Comparison of ENCODE assay signal across 8 mouse cellular contexts in the genomic region with DNA sequence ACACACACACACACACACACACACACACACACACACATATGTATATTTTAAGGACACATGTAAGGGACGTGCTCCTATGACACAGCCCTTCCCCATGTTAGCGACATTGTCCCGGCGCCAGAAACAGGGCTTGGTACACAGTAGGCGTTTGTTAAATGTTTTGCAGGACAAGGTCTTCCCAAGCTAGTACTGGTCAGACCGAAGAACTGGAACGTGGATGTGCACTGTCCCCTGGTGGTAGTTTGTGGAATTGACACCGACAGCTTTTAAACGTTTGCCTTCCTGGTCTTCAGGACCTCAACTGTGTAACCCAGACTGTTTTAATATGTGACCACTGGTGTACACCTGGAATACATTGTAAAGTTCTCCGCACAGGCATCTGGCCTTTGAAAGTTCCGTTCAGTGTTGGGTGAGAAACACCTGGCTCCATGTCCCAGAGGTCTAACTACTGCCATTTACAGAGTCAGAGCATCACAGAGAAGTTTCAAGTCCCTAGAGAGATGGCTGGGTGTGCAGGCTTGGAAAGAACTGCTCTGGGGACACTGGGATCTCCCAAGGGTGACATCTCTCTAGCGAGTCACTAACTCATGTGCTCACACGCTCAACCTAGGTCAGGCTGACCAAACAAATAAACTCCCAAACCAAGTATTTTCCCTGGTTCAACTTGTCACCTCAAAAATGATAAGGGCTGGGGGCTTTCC. TPM values are rescaled to one million over a fixed set of nuclear protein-coding genes. Genes with fewer than 3 reads are reported as not detected.
DNase-seq lines count a peak whose midpoint lies in the region; ATAC-seq lines count a peak whose summit lies in the region.

No protein-coding gene starts in this region.

- peak; percentile 56 for ATAC-seq in activated CD4-positive, CD25-positive, alpha-beta regulatory T cell, adult 4 months
- ATAC-seq in common myeloid progenitor, adult 5-6 weeks (replicated peaks; ENCODE audit: low read depth, poor library complexity, severe bottlenecking): peak; percentile 68
- peak; percentile 50 for ATAC-seq in inflammation-experienced regulatory T-cells, adult 6 months

- peak; percentile 66 for DNase-seq in gastrocnemius, postnatal 14 days
- peak; percentile 76 to 85 for DNase-seq in left cerebral cortex, postnatal 10 days (ENCODE audit: extremely low spot score in 1 of 2, low spot score in 2 of 2)
- peak; percentile 91 for DNase-seq in mesoderm, embryonic 11.5 days (ENCODE audit: low read depth, low spot score)
- peak; percentile 74 for DNase-seq in right cerebral cortex, postnatal 25 days
- peak; percentile 79 to 84 for DNase-seq in urinary bladder, postnatal 36 days (ENCODE audit: low spot score in 2 of 2)

- intact Hi-C loops in gastrocnemius, postnatal 14 days (cut with DNase I; ENCODE audit: low total_unique reads): loop anchor here (2.0 to 10.0 kb wide), 2 partner anchors 141 to 233 kb away; a partner anchor contains a TSS
- intact Hi-C loops in left cerebral cortex, postnatal 10 days (cut with DNase I): loop anchor here (2.0 kb wide), 1 partner anchor 229 kb away; no protein-coding TSS in a partner anchor

RNA-seq across cellular contexts. Expression of a gene that starts 1.3 kb away (rescaled TPM):
- polyA plus RNA-seq in activated CD4-positive, CD25-positive, alpha-beta regulatory T cell, adult 4 months (2017; shearing (Covaris generic)): 1 to 10 TPM; 1.5 to 2.3 TPM
- 2.2 and 5.3 TPM in 2 replicates for total RNA-seq in common myeloid progenitor, adult 5-6 weeks (2017)
- total RNA-seq in gastrocnemius, postnatal 14 days (2021): 10 to 100 TPM; 22.5 to 23.2 TPM
- 1 to 10 TPM in 2 of 3 experiments, not detected in 1; 2.0 to 7.6 TPM for polyA plus RNA-seq in inflammation-experienced regulatory T-cells, adult 6 months (2017; shearing (Covaris generic))
- 10 to 100 TPM; 36.8 to 39.8 TPM for total RNA-seq in left cerebral cortex, postnatal 10 days (2021)

Comparison
In these comparisons a context has a peak if more than half of its experiments do, and no peak if none do; other contexts are left out.
1. Peak in every context shown above with its lines: DNase-seq and ATAC-seq.